Mouse (Mus musculus): ENCODE results near the gene Lrp8. TPM values are rescaled to one million over a fixed set of nuclear protein-coding genes. Genes with fewer than 3 reads are reported as not detected.

Gene Lrp8
- polyA plus RNA-seq, 1 experiment from 2014 or later: 0.48 TPM

- Histone ChIP-seq H3K4me3 (no peak overlapping the region), H3K36me3 (no peaks in the 10 kb centered on the region)
- WGBS: 76% methylated on average over 9 of the region's 9 CpGs
Measured at GRCm38 (mm10) chr4:107849621-107850020, 47.6 kb downstream of the Lrp8 start.

GRCm38 (mm10) chr4:107850091-107850490, 48.0 kb downstream of the Lrp8 start:
- H3K27ac ChIP-seq: no peak overlapping the region
- WGBS: 93% methylated on average over 8 of the region's 8 CpGs
- H3K27me3 ChIP-seq: peaks cover 30% of the 10 kb centered on the region
- H3K36me3 ChIP-seq: no peaks in the 10 kb centered on the region
- no peak for ATAC-seq (replicated peaks; ENCODE audit: insufficient number of reproducible peaks, insufficient read depth, low FRiP score, low read depth)
- H3K4me2 ChIP-seq: no peak overlapping the region
- H3K9ac ChIP-seq: no peak overlapping the region
- H3K9me3 ChIP-seq (replicated peaks): no peaks in the 10 kb centered on the region
- H3K4me1 ChIP-seq (replicated peaks): peaks cover 7% of the 10 kb centered on the region
- no peak overlapping the region for H3K4me3 ChIP-seq

More at GRCm38 (mm10) chr4:107849621-107850020, 47.6 kb downstream of the Lrp8 start:
- no peak overlapping the region for H3K9ac ChIP-seq
- no peak for ATAC-seq (replicated peaks; ENCODE audit: insufficient number of reproducible peaks, insufficient read depth, low FRiP score, low read depth)
- no peak overlapping the region for H3K4me2 ChIP-seq
- peaks cover 7% of the 10 kb centered on the region for H3K4me1 ChIP-seq (replicated peaks)
- no peak overlapping the region for H3K27ac ChIP-seq
- peaks cover 31% of the 10 kb centered on the region for H3K27me3 ChIP-seq
- H3K9me3 ChIP-seq (replicated peaks): no peaks in the 10 kb centered on the region

GRCm38 (mm10) chr4:107853333-107853732, 51.3 kb downstream of the Lrp8 start:
- ATAC-seq (replicated peaks; ENCODE audit: insufficient number of reproducible peaks, insufficient read depth, low FRiP score, low read depth): no peak
- no peaks in the 10 kb centered on the region; the same call in 1 of the 2 replicates for H3K27me3 ChIP-seq
- H3K9ac ChIP-seq: no peak overlapping the region
- H3K36me3 ChIP-seq: no peaks in the 10 kb centered on the region
- H3K4me1 ChIP-seq (replicated peaks): no peaks in the 10 kb centered on the region
- no peaks in the 10 kb centered on the region for H3K9me3 ChIP-seq (replicated peaks)
- no peak overlapping the region for H3K4me2 ChIP-seq
- no peak overlapping the region for H3K4me3 ChIP-seq
- H3K27ac ChIP-seq: no peak overlapping the region
- 83% methylated on average over 8 of the region's 8 CpGs for WGBS

DNA sequence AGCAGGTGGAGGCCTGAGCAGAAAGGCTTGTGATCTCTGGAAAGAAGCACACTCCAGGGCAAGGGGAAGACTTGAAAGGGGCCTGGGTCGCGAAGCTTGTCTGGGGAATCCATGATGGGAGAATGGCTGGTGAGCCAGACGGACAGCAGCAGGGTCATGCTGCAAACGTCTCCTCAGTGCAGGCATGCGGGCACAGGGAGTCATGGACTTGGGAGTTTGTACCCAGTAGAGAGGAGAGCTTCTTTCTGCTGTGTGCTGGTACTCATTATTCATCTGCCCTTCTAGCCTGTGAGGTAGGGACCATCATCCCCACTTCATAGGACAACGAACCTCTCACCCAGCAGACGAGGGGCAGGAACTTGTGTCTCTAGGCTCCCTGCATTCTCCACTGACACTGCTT, 51.8 kb downstream of the Lrp8 start:
- ATAC-seq (replicated peaks; ENCODE audit: insufficient number of reproducible peaks, insufficient read depth, low FRiP score, low read depth): no peak
- WGBS: 75% methylated on average over 7 of the region's 7 CpGs
- Histone ChIP-seq H3K4me1 (replicated peaks) (no peaks in the 10 kb centered on the region), H3K4me3 (no peak overlapping the region), H3K27ac (no peak overlapping the region), H3K27me3 (no peaks in the 10 kb centered on the region; the same call in 1 of the 2 replicates), H3K36me3 (no peaks in the 10 kb centered on the region), H3K9me3 (replicated peaks) (no peaks in the 10 kb centered on the region), H3K9ac (no peak overlapping the region), H3K4me2 (no peak overlapping the region)

DNA sequence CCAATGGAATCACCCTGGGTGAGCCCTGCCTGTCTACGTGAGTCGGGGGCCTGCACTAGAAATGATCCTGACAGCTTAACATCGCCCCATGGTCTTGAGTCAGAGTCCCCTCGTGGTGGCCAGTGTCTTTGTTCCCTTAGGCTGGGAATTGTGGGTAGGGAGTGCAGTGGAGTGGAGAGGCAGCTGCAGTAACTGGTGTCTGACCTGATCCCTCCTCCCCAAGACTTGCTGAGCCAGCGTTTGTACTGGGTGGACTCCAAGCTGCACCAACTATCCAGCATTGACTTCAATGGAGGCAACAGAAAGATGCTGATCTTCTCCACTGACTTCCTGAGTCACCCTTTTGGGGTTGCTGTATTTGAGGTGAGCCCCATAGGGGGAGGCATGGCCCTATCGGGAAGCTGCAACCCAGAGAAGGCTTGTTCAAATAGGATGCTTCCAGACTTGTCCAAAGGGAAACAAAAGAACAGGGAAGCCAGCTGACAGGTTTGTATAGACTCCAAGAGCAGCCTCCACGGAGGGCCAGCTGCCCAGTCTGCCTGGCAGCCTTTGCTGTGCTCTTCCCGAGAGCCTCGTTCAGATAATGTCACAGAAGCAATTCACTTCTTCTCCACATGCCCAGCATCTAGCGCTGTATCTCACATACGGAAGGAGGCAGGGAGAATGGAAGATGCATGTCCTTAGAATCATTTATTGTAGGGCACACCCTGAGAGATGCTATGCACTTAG, 55.1 kb downstream of the Lrp8 start:
- no peak overlapping the region for H3K4me3 ChIP-seq
- H3K36me3 ChIP-seq: no peaks in the 10 kb centered on the region
- H3K27ac ChIP-seq: no peak overlapping the region
- 66% methylated on average over 11 of the region's 11 CpGs for WGBS
- no peak overlapping the region for H3K9ac ChIP-seq
- H3K4me1 ChIP-seq (replicated peaks): no peaks in the 10 kb centered on the region
- ATAC-seq (replicated peaks; ENCODE audit: insufficient number of reproducible peaks, insufficient read depth, low FRiP score, low read depth): no peak
- H3K4me2 ChIP-seq: no peak overlapping the region
- H3K9me3 ChIP-seq (replicated peaks): no peaks in the 10 kb centered on the region
- H3K27me3 ChIP-seq: no peaks in the 10 kb centered on the region

DNA sequence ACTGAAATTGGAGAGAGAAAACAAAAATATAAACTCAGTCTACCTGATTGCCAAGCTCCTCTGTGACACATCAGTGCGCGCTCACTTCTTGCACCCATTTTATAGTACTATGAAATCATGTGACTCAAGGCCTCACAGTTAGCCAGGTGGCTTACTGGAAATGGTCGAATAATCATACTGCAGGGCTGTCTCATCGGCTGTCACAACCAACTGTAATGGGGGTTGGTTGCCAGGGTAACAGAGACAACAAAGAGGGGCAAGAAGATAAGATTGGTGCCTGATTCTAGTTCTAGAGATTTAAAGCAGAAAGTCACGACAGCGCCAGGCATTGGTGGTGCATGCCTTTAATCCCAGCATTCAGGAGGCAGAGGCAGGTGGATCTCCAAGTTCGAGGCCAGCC, 56.9 kb downstream of the Lrp8 start:
- Histone ChIP-seq H3K27ac (no peak overlapping the region), H3K27me3 (no peaks in the 10 kb centered on the region), H3K4me1 (replicated peaks) (no peaks in the 10 kb centered on the region), H3K36me3 (no peaks in the 10 kb centered on the region), H3K4me3 (no peak overlapping the region), H3K9ac (no peak overlapping the region), H3K9me3 (replicated peaks) (no peaks in the 10 kb centered on the region), H3K4me2 (no peak overlapping the region)
- ATAC-seq (replicated peaks; ENCODE audit: insufficient number of reproducible peaks, insufficient read depth, low FRiP score, low read depth): no peak
- 80% methylated on average over 7 of the region's 7 CpGs for WGBS

- 65% methylated on average over 4 of the region's 4 CpGs for WGBS
- no peak for ATAC-seq (replicated peaks; ENCODE audit: insufficient number of reproducible peaks, insufficient read depth, low FRiP score, low read depth)
Measured at GRCm38 (mm10) chr4:107864866-107865265, 62.8 kb downstream of the Lrp8 start.

GRCm38 (mm10) chr4:107879254-107880050, 77.4 kb downstream of the Lrp8 start, which contains the start of gene Magoh:
Gene Magoh, plus strand, starts transcription at chr4:107879755.
- 3% methylated on average over 48 of the region's 48 CpGs for WGBS
- peak within 1 kb of the TSS; percentile 90 for H3K4me3 ChIP-seq
- H3K9ac ChIP-seq: peak within 1 kb of the TSS; percentile 92
- H3K9me3 ChIP-seq (replicated peaks): no peaks in the 10 kb centered on the region
- H3K4me2 ChIP-seq: peak within 1 kb of the TSS; percentile 68
- peaks cover 12% of the 10 kb centered on the region for H3K4me1 ChIP-seq (replicated peaks)
- H3K27ac ChIP-seq: peak within 1 kb of the TSS; percentile 70
- H3K27me3 ChIP-seq: no peaks in the 10 kb centered on the region
- peaks cover 30% of the 10 kb centered on the region for H3K36me3 ChIP-seq
- ATAC-seq (replicated peaks; ENCODE audit: insufficient number of reproducible peaks, insufficient read depth, low FRiP score, low read depth): peak; percentile 92

More at GRCm38 (mm10) chr4:107864866-107865265, 62.8 kb downstream of the Lrp8 start:
- Histone ChIP-seq H3K9me3 (replicated peaks) (no peaks in the 10 kb centered on the region), H3K9ac (no peak overlapping the region), H3K4me3 (no peak overlapping the region), H3K27ac (no peak overlapping the region), H3K4me1 (replicated peaks) (no peaks in the 10 kb centered on the region), H3K27me3 (no peaks in the 10 kb centered on the region), H3K4me2 (no peak overlapping the region), H3K36me3 (no peaks in the 10 kb centered on the region)

GRCm38 (mm10) chr4:107881631-107882030, 79.6 kb downstream of the Lrp8 start:
- Histone ChIP-seq H3K36me3 (peaks cover 52% of the 10 kb centered on the region), H3K4me2 (no peak overlapping the region), H3K27me3 (no peaks in the 10 kb centered on the region), H3K27ac (no peak overlapping the region), H3K4me1 (replicated peaks) (peaks cover 12% of the 10 kb centered on the region), H3K4me3 (no peak overlapping the region), H3K9me3 (replicated peaks) (no peaks in the 10 kb centered on the region), H3K9ac (no peak overlapping the region)
- WGBS: 91% methylated on average over 1 of the region's 1 CpGs
- ATAC-seq (replicated peaks; ENCODE audit: insufficient number of reproducible peaks, insufficient read depth, low FRiP score, low read depth): no peak

DNA sequence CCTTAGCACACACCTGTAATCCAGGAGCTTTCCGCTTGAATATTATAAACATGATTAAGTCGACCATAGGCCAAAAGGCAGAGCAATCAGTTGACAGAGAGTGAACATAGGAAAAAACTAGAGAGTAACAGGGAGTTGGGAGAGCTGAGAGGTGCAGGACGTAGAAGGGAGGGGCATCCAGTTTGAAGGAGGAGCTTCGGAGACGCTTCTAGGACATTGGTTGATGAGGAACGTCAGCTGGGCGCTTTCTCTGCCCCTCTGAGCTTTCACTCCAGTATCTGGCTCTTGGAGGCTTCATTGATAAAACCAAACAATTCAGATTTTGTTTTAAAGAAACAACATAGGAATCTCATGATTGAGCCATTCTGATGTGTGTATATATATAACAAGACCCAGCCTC, 84.3 kb downstream of the Lrp8 start:
- no peak overlapping the region for H3K9ac ChIP-seq
- WGBS: 76% methylated on average over 7 of the region's 7 CpGs
- H3K4me3 ChIP-seq: no peak overlapping the region
- no peak overlapping the region for H3K27ac ChIP-seq
- no peaks in the 10 kb centered on the region for H3K27me3 ChIP-seq
- peaks cover 14% of the 10 kb centered on the region for H3K4me1 ChIP-seq (replicated peaks)
- peaks cover 53% of the 10 kb centered on the region for H3K36me3 ChIP-seq
- ATAC-seq (replicated peaks; ENCODE audit: insufficient number of reproducible peaks, insufficient read depth, low FRiP score, low read depth): no peak
- H3K9me3 ChIP-seq (replicated peaks): no peaks in the 10 kb centered on the region
- no peak overlapping the region for H3K4me2 ChIP-seq

DNA sequence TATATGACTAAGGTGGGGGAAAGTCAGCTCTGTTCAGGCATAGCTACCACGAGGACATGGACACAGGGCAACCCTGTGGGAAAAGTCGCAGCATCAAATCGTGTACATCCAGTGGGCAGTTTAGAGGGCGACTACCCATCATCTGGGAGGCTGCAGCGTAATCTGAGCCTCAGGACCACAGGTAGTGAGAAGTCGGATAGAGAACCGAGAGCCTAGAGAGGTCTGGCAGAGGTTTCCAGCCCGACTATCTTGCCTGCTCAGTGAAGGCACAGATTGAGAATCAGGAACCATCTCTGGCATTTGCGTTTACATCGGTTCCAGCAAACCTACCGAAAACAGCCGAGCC, 87.3 kb downstream of the Lrp8 start:
- ATAC-seq (replicated peaks; ENCODE audit: insufficient number of reproducible peaks, insufficient read depth, low FRiP score, low read depth): peak; percentile 19
- H3K9me3 ChIP-seq (replicated peaks): no peaks in the 10 kb centered on the region
- peak overlapping the region; percentile 76 for H3K4me3 ChIP-seq
- peaks cover 52% of the 10 kb centered on the region for H3K36me3 ChIP-seq
- H3K4me2 ChIP-seq: peak overlapping the region; percentile 84
- no peaks in the 10 kb centered on the region for H3K27me3 ChIP-seq
- WGBS: under 1% methylated on average over 12 of the region's 12 CpGs
- H3K4me1 ChIP-seq (replicated peaks): peaks cover 14% of the 10 kb centered on the region
- peak overlapping the region; percentile 93 for H3K27ac ChIP-seq
- peak overlapping the region; percentile 71 for H3K9ac ChIP-seq
